Mouse (Mus musculus) urinary bladder, postnatal 14 days (tissue): ENCODE measurements around the gene Igfals.

Source experiments
- DNase-seq: peaks from one replicate; pipeline ENCODE4 v3.0.0; 2021; ENCODE audit warnings: low spot score

The Igfals gene

GRCm38 (mm10) chr17:24894995-24895547 is 29.3 kb downstream of the Igfals start, which contains the start of the genes Eme2 and Mrps34:
TSS of gene Eme2 (minus strand) at chr17:24895087.
TSS of gene Mrps34 (plus strand) at chr17:24895116.
- DNase-seq, result peak; percentile 84

GRCm38 (mm10) chr17:24895571-24896240 is 29.9 kb downstream of the Igfals start:
- no peak for DNase-seq

- DNase-seq, result peak; percentile 77
Measured at GRCm38 (mm10) chr17:24896241-24896992, 30.6 kb downstream of the Igfals start, which contains the start of gene Nme3. TSS of gene Nme3 (plus strand) at chr17:24896500.

GRCm38 (mm10) chr17:24896993-24897269 is 31.1 kb downstream of the Igfals start:
- no peak for DNase-seq

GRCm38 (mm10) chr17:24897600-24897999 is 31.8 kb downstream of the Igfals start:
- no peak for DNase-seq

- DNase-seq, result no peak
Measured at GRCm38 (mm10) chr17:24898041-24898854, 32.5 kb downstream of the Igfals start.

- no peak for DNase-seq
Measured at GRCm38 (mm10) chr17:24899153-24899552, 33.4 kb downstream of the Igfals start.

GRCm38 (mm10) chr17:24900014-24900413 is 34.2 kb downstream of the Igfals start:
- no peak for DNase-seq

- no peak for DNase-seq
Measured at GRCm38 (mm10) chr17:24902124-24902523, 36.3 kb downstream of the Igfals start.

- no peak for DNase-seq
Measured at GRCm38 (mm10) chr17:24902671-24903474, 37.1 kb downstream of the Igfals start.

- DNase-seq, result no peak
Measured at GRCm38 (mm10) chr17:24903767-24904166, 38.0 kb downstream of the Igfals start.

- no peak for DNase-seq
Measured at GRCm38 (mm10) chr17:24907591-24907990, 41.8 kb downstream of the Igfals start.

GRCm38 (mm10) chr17:24913984-24914383 is 48.2 kb downstream of the Igfals start:
- no peak for DNase-seq

- no peak for DNase-seq
Measured at GRCm38 (mm10) chr17:24923246-24923645, 57.4 kb downstream of the Igfals start.

GRCm38 (mm10) chr17:24929506-24929905 is 63.7 kb downstream of the Igfals start:
- DNase-seq, result no peak
